Mouse (Mus musculus): ENCODE results near the gene Ctsk. TPM values are rescaled to one million over a fixed set of nuclear protein-coding genes. Genes with fewer than 3 reads are reported as not detected.

The Ctsk gene
- polyA plus RNA-seq, 1 experiment: 0.11 TPM

GRCm38 (mm10) chr3:95542981-95543380 is 43.9 kb downstream of the Ctsk start:
- no peak overlapping the region for H3ac ChIP-seq (ENCODE audit: control insufficient read depth, insufficient read length)
- no peak overlapping the region for H3K4me2 ChIP-seq (ENCODE audit: low read depth)
- TF ChIP-seq TCF3 (IDR thresholded peaks at IDR 0.05; ENCODE audit: insufficient read length, low read depth) (no peak), POLR2A (IDR thresholded peaks at IDR 0.05; ENCODE audit: insufficient read length, low read depth) (no peak), USF1 (IDR thresholded peaks at IDR 0.05; ENCODE audit: low read depth) (no peak), MYOD1 (IDR thresholded peaks at IDR 0.05; ENCODE audit: control insufficient read depth in 1 of 3, insufficient read length in 2 of 3, low read depth in 2 of 3) (no peak), CEBPB (IDR thresholded peaks at IDR 0.05; ENCODE audit: insufficient read depth, poor library complexity, severe bottlenecking) (no peak), MAX (IDR thresholded peaks at IDR 0.05; ENCODE audit: low read depth) (no peak)
- H3K36me3 ChIP-seq (ENCODE audit: control insufficient read depth, insufficient read depth): no peaks in the 10 kb centered on the region
- H3K79me2 ChIP-seq (ENCODE audit: control insufficient read depth, insufficient read depth): no peaks in the 10 kb centered on the region
- H3K4me3 ChIP-seq: no peak overlapping the region
- no peaks in the 10 kb centered on the region for H3K27me3 ChIP-seq (ENCODE audit: control insufficient read depth, insufficient read depth, insufficient read length)

GRCm38 (mm10) chr3:95550176-95550575 is 51.1 kb downstream of the Ctsk start:
- no peak overlapping the region for H3K4me2 ChIP-seq (ENCODE audit: low read depth)
- TF ChIP-seq POLR2A (IDR thresholded peaks at IDR 0.05; ENCODE audit: insufficient read length, low read depth) (no peak), MYOD1 (IDR thresholded peaks at IDR 0.05; ENCODE audit: control insufficient read depth in 1 of 3, insufficient read length in 2 of 3, low read depth in 2 of 3) (no peak), REST (IDR thresholded peaks at IDR 0.05; ENCODE audit: insufficient read depth, insufficient read length) (no peak), SRF (IDR thresholded peaks at IDR 0.05; ENCODE audit: control insufficient read depth, insufficient read length, low read depth) (no peak), TCF12 (IDR thresholded peaks at IDR 0.05; ENCODE audit: insufficient read depth, poor library complexity, severe bottlenecking) (no peak), POLR2AphosphoS2 (IDR thresholded peaks at IDR 0.05; ENCODE audit: insufficient read length, low read depth) (no peak), TCF3 (IDR thresholded peaks at IDR 0.05; ENCODE audit: insufficient read length, low read depth) (no peak), MAX (IDR thresholded peaks at IDR 0.05; ENCODE audit: low read depth) (no peak), CEBPB (IDR thresholded peaks at IDR 0.05; ENCODE audit: insufficient read depth, poor library complexity, severe bottlenecking) (no peak), MYOG (IDR thresholded peaks at IDR 0.05; ENCODE audit: control insufficient read depth in 1 of 3, insufficient read depth in 1 of 3, insufficient read length in 2 of 3, low read depth in 2 of 3) (no peak), E2F4 (IDR thresholded peaks at IDR 0.05; ENCODE audit: insufficient read depth) (no peak), USF1 (IDR thresholded peaks at IDR 0.05; ENCODE audit: low read depth) (no peak)

GRCm38 (mm10) chr3:95553986-95554385 is 54.9 kb downstream of the Ctsk start:
- Histone ChIP-seq H3K4me2 (ENCODE audit: low read depth) (no peak overlapping the region), H3K27me3 (ENCODE audit: control insufficient read depth, insufficient read depth, insufficient read length) (no peaks in the 10 kb centered on the region), H3ac (ENCODE audit: control insufficient read depth, insufficient read length) (no peak overlapping the region), H3K4me3 (no peak overlapping the region), H3K79me2 (ENCODE audit: control insufficient read depth, insufficient read depth) (no peaks in the 10 kb centered on the region), H3K36me3 (ENCODE audit: control insufficient read depth, insufficient read depth) (no peaks in the 10 kb centered on the region)
- no peak for TF ChIP-seq USF1 (IDR thresholded peaks at IDR 0.05; ENCODE audit: low read depth)
- no peak for TF ChIP-seq MAX (IDR thresholded peaks at IDR 0.05; ENCODE audit: low read depth)
- TF ChIP-seq MYOD1 (IDR thresholded peaks at IDR 0.05; ENCODE audit: control insufficient read depth in 1 of 3, insufficient read length in 2 of 3, low read depth in 2 of 3): no peak
- TF ChIP-seq POLR2A (IDR thresholded peaks at IDR 0.05; ENCODE audit: insufficient read length, low read depth): no peak
- TF ChIP-seq TCF12 (IDR thresholded peaks at IDR 0.05; ENCODE audit: insufficient read depth, poor library complexity, severe bottlenecking): no peak
- no peak for TF ChIP-seq MYOG (IDR thresholded peaks at IDR 0.05; ENCODE audit: control insufficient read depth in 1 of 3, insufficient read depth in 1 of 3, insufficient read length in 2 of 3, low read depth in 2 of 3)
- TF ChIP-seq POLR2AphosphoS2 (IDR thresholded peaks at IDR 0.05; ENCODE audit: insufficient read length, low read depth): no peak
- no peak for TF ChIP-seq TCF3 (IDR thresholded peaks at IDR 0.05; ENCODE audit: insufficient read length, low read depth)
- no peak for TF ChIP-seq E2F4 (IDR thresholded peaks at IDR 0.05; ENCODE audit: insufficient read depth)
- no peak for TF ChIP-seq REST (IDR thresholded peaks at IDR 0.05; ENCODE audit: insufficient read depth, insufficient read length)
- TF ChIP-seq CEBPB (IDR thresholded peaks at IDR 0.05; ENCODE audit: insufficient read depth, poor library complexity, severe bottlenecking): no peak
- TF ChIP-seq SRF (IDR thresholded peaks at IDR 0.05; ENCODE audit: control insufficient read depth, insufficient read length, low read depth): no peak

More at GRCm38 (mm10) chr3:95550176-95550575, 51.1 kb downstream of the Ctsk start:
- H3K27me3 ChIP-seq (ENCODE audit: control insufficient read depth, insufficient read depth, insufficient read length): no peaks in the 10 kb centered on the region
- H3K36me3 ChIP-seq (ENCODE audit: control insufficient read depth, insufficient read depth): no peaks in the 10 kb centered on the region
- H3K4me3 ChIP-seq: no peak overlapping the region
- H3ac ChIP-seq (ENCODE audit: control insufficient read depth, insufficient read length): no peak overlapping the region
- H3K79me2 ChIP-seq (ENCODE audit: control insufficient read depth, insufficient read depth): no peaks in the 10 kb centered on the region

Other genes starting within 250 kb of the Ctsk start
- 0.31 TPM for gene Bnipl, start 248.1 kb upstream of the Ctsk start, polyA plus RNA-seq (2012; fragmentation: generic; extraction: Trizol)
- gene Mindy1, start 217.9 kb upstream of the Ctsk start, polyA plus RNA-seq (2012; fragmentation: generic; extraction: Trizol): 33.3 TPM
- gene Prune1, start 217.2 kb upstream of the Ctsk start, polyA plus RNA-seq (2012; fragmentation: generic; extraction: Trizol): 43.1 TPM
- 1.5 TPM for gene Anxa9, start 192.1 kb upstream of the Ctsk start, polyA plus RNA-seq (2012; fragmentation: generic; extraction: Trizol)
- 116 TPM for gene Cers2, start 184.5 kb upstream of the Ctsk start, polyA plus RNA-seq (2012; fragmentation: generic; extraction: Trizol)
- 11.5 TPM for gene Setdb1, start 142.1 kb upstream of the Ctsk start, polyA plus RNA-seq (2012; fragmentation: generic; extraction: Trizol)
- gene 4930558C23Rik, start 96.4 kb upstream of the Ctsk start, polyA plus RNA-seq (2012; fragmentation: generic; extraction: Trizol): not detected
- gene Arnt, start 64.9 kb upstream of the Ctsk start, polyA plus RNA-seq (2012; fragmentation: generic; extraction: Trizol): 20.9 TPM
- 0.02 TPM for gene Ctss, start 27.5 kb downstream of the Ctsk start, polyA plus RNA-seq (2012; fragmentation: generic; extraction: Trizol)
- gene Hormad1, start 60.4 kb downstream of the Ctsk start, polyA plus RNA-seq (2012; fragmentation: generic; extraction: Trizol): not detected
- gene Golph3l, start 89.7 kb downstream of the Ctsk start, polyA plus RNA-seq (2012; fragmentation: generic; extraction: Trizol): 4.4 TPM
- gene Ensa, start 125.7 kb downstream of the Ctsk start, polyA plus RNA-seq (2012; fragmentation: generic; extraction: Trizol): 65.3 TPM
- gene Mcl1, start 159.5 kb downstream of the Ctsk start, polyA plus RNA-seq (2012; fragmentation: generic; extraction: Trizol): 51.6 TPM
- gene Adamtsl4, start 188.7 kb downstream of the Ctsk start, polyA plus RNA-seq (2012; fragmentation: generic; extraction: Trizol): 4.6 TPM
- 219 TPM for gene Ecm1, start 240.3 kb downstream of the Ctsk start, polyA plus RNA-seq (2012; fragmentation: generic; extraction: Trizol)